16 mouse cellular contexts compared by ENCODE assay signal in genomic region chr4:119876535-119877160, GRCm38 (mm10).
DNase-seq lines count a peak whose midpoint lies in the region; ATAC-seq and TF ChIP-seq lines count a peak whose summit lies in the region.
"Had no signal": no experiment of that assay in that cellular context is flagged by ENCODE, and none has a peak within 500 bp of the region (broad histone marks: within the 10 kb centered on the region; RNA-seq: fewer than 3 reads in every experiment).

No protein-coding gene starts in this region.

- ATAC-seq in forebrain, embryonic 14.5 days, result peak; percentile 54
- no peak for ATAC-seq in forebrain, embryonic 11.5 days (replicated peaks; ENCODE audit: low FRiP score)
- ATAC-seq in frontal cortex, adult (ENCODE audit: low TSS enrichment), result no peak

- H3K4me1 ChIP-seq in forebrain, embryonic 14.5 days (ENCODE audit: control insufficient read depth, insufficient read depth, low read length), result peaks cover 12% of the 10 kb centered on the region; the same call in 1 of the 2 replicates
- H3K4me1 ChIP-seq in forebrain, embryonic 11.5 days (replicated peaks; ENCODE audit: control insufficient read depth, insufficient read depth, low read length), result no peaks in the 10 kb centered on the region
- H3K4me1 ChIP-seq: heart, embryonic 15.5 days; neural tube, embryonic 12.5 days had no signal

- H3K4me3 ChIP-seq in forebrain, embryonic 14.5 days (ENCODE audit: low read depth, low read length), result no peak overlapping the region
- no peak overlapping the region for H3K4me3 ChIP-seq in forebrain, embryonic 11.5 days (ENCODE audit: low read depth, low read length)
- H3K4me3 ChIP-seq in left cerebral cortex, adult 2 months, result no peak overlapping the region
- H3K4me3 ChIP-seq: gastrocnemius, adult 2 months; heart, embryonic 15.5 days; neural tube, embryonic 12.5 days had no signal

- H3K27ac ChIP-seq in forebrain, embryonic 14.5 days (ENCODE audit: low read depth, low read length), result no peak overlapping the region
- H3K27ac ChIP-seq in forebrain, embryonic 11.5 days (ENCODE audit: low read depth, low read length), result no peak overlapping the region
- H3K27ac ChIP-seq in left cerebral cortex, adult 2 months, result peak overlapping the region; percentile 28; the same call in 1 of the 2 replicates
- H3K27ac ChIP-seq: gastrocnemius, adult 2 months; heart, embryonic 15.5 days; neural tube, embryonic 12.5 days had no signal

- H3K27me3 ChIP-seq in forebrain, embryonic 14.5 days (replicated peaks; ENCODE audit: control insufficient read depth, insufficient read depth, low read length), result no peaks in the 10 kb centered on the region
- H3K27me3 ChIP-seq in forebrain, embryonic 11.5 days (ENCODE audit: control insufficient read depth, insufficient read depth, low read length), result no peaks in the 10 kb centered on the region
- H3K27me3 ChIP-seq: heart, embryonic 15.5 days; neural tube, embryonic 12.5 days had no signal

- no peak for TF ChIP-seq CTCF in left cerebral cortex, adult 2 months (IDR thresholded peaks at IDR 0.05)
- TF ChIP-seq CTCF in brain, embryonic 14.5 days (IDR thresholded peaks at IDR 0.05; ENCODE audit: borderline replicate concordance, extremely low read depth, insufficient read depth, insufficient read length), result no peak

- no peak overlapping the region for H3K4me2 ChIP-seq in forebrain, embryonic 14.5 days (ENCODE audit: low read length)
- no peak overlapping the region for H3K4me2 ChIP-seq in forebrain, embryonic 11.5 days (ENCODE audit: low read depth, low read length, severe bottlenecking)
- H3K4me2 ChIP-seq: heart, embryonic 15.5 days; neural tube, embryonic 12.5 days had no signal

- WGBS in forebrain, embryonic 14.5 days, result 53% methylated on average over 8 of the region's 8 CpGs
- 72% methylated on average over 8 of the region's 8 CpGs for WGBS in forebrain, embryonic 11.5 days

- no peaks in the 10 kb centered on the region for H3K36me3 ChIP-seq in forebrain, embryonic 14.5 days (ENCODE audit: control insufficient read depth, insufficient read depth, low read length)
- H3K36me3 ChIP-seq in forebrain, embryonic 11.5 days (ENCODE audit: control insufficient read depth, insufficient read depth, low read length), result no peaks in the 10 kb centered on the region
- H3K36me3 ChIP-seq: heart, embryonic 15.5 days; neural tube, embryonic 12.5 days had no signal

- TF ChIP-seq POLR2A in brain, embryonic 14.5 days (IDR thresholded peaks at IDR 0.05; ENCODE audit: borderline replicate concordance, extremely low read depth, insufficient read depth, insufficient read length, poor library complexity, severe bottlenecking), result no peak

- H3K9ac ChIP-seq in forebrain, embryonic 14.5 days (ENCODE audit: low read length), result no peak overlapping the region
- no peak overlapping the region for H3K9ac ChIP-seq in forebrain, embryonic 11.5 days (ENCODE audit: low read length)
- H3K9ac ChIP-seq: heart, embryonic 15.5 days; neural tube, embryonic 12.5 days had no signal

- H3K9me3 ChIP-seq in forebrain, embryonic 14.5 days (replicated peaks; ENCODE audit: control insufficient read depth, low read length), result no peaks in the 10 kb centered on the region
- H3K9me3 ChIP-seq in forebrain, embryonic 11.5 days (ENCODE audit: control insufficient read depth, low read length), result no peaks in the 10 kb centered on the region
- H3K9me3 ChIP-seq: heart, embryonic 15.5 days; neural tube, embryonic 12.5 days had no signal

- intact Hi-C loops in left cerebral cortex, adult 2 months (cut with DNase I), result no loop called here

- peak; percentile 59 for DNase-seq in forebrain, embryonic 14.5 days (ENCODE audit: low spot score)
- no peak for DNase-seq in forebrain, embryonic 11.5 days (ENCODE audit: low spot score)
- no peak for DNase-seq in left cerebral cortex, adult 2 months (ENCODE audit: extremely low spot score in 1 of 2, low spot score in 2 of 2)
- DNase-seq in left cerebral cortex, adult 18-20 months (ENCODE audit: low spot score in 2 of 2), result no peak
- peak; percentile 70 for DNase-seq in brain, embryonic 14.5 days (ENCODE audit: low read depth)
- peak; percentile 87 to 90 for DNase-seq in cerebellum, postnatal 10 days
- no peak for DNase-seq in thymus, postnatal 25 days
- DNase-seq: adrenal gland, adult 8-10 months; gastrocnemius, adult 2 months; heart, adult 18-20 months; liver; lung, postnatal 10 days; right cerebral cortex, postnatal 25 days had no signal

Comparison
In these comparisons a context has a peak if more than half of its experiments do, and no peak if none do; other contexts are left out.
1. DNase-seq: peak in forebrain, embryonic 14.5 days (single experiment), brain, embryonic 14.5 days (single experiment) and cerebellum, postnatal 10 days (2 of 2); none in forebrain, embryonic 11.5 days (single experiment), left cerebral cortex, adult 2 months (0 of 2), left cerebral cortex, adult 18-20 months (0 of 2) and thymus, postnatal 25 days (single experiment).